15 mouse cellular contexts compared by ENCODE assay signal in the genomic region with DNA sequence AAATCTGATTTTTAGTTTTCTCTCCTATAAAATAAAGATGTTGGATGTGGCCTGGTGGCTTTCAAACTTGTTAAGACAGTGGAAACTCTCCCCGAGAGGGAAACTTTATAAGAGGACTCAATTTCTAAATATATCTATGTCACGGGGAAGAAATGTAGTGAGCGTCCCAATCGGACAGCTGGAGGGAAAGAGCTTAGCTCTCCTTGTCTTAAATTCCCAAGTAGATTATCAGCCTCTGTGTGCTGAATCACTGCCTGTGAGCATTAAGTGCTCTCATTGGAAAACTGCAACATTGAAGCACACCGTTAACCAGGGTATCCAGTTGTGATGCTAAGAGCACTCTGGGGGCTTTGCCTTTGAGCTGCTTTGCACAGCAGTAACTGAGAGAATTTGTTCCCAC. TPM values are rescaled to one million over a fixed set of nuclear protein-coding genes. Genes with fewer than 3 reads are reported as not detected.
DNase-seq lines count a peak whose midpoint lies in the region; ATAC-seq and TF ChIP-seq lines count a peak whose summit lies in the region.
"Had no signal": no experiment of that assay in that cellular context is flagged by ENCODE, and none has a peak within 500 bp of the region (broad histone marks: within the 10 kb centered on the region; RNA-seq: fewer than 3 reads in every experiment).

No protein-coding gene starts in this region.

- WGBS in hindbrain, embryonic 15.5 days = 66% methylated on average over 5 of the region's 5 CpGs
- 86% methylated on average over 5 of the region's 5 CpGs for WGBS in hindbrain, embryonic 10.5 days
- WGBS in embryonic facial prominence, embryonic 14.5 days = 41% methylated on average over 5 of the region's 5 CpGs
- WGBS in olfactory bulb, adult 2 months = 31% methylated on average over 5 of the region's 5 CpGs

- TF ChIP-seq POLR2A in olfactory bulb, adult 2 months (IDR thresholded peaks at IDR 0.05; ENCODE audit: insufficient read depth, low read depth, low read length) = no peak

- no peaks in the 10 kb centered on the region for H3K9me3 ChIP-seq in hindbrain, embryonic 15.5 days
- H3K9me3 ChIP-seq in hindbrain, embryonic 10.5 days = no peaks in the 10 kb centered on the region
- no peaks in the 10 kb centered on the region for H3K9me3 ChIP-seq in embryonic facial prominence, embryonic 14.5 days (ENCODE audit: control insufficient read depth, low read length)
- H3K9me3 ChIP-seq: embryonic facial prominence, embryonic 12.5 days; midbrain, embryonic 15.5 days; neural tube, embryonic 12.5 days had no signal

- H3K9ac ChIP-seq in hindbrain, embryonic 15.5 days = no peak overlapping the region
- no peak overlapping the region for H3K9ac ChIP-seq in embryonic facial prominence, embryonic 14.5 days (ENCODE audit: low read depth, low read length)
- H3K9ac ChIP-seq: embryonic facial prominence, embryonic 12.5 days; midbrain, embryonic 15.5 days; neural tube, embryonic 12.5 days had no signal

- no peak for TF ChIP-seq CTCF in olfactory bulb, adult 2 months (IDR thresholded peaks at IDR 0.05; ENCODE audit: insufficient read depth, low read depth, low read length)

- H3K27ac ChIP-seq in hindbrain, embryonic 15.5 days (replicated peaks) = peak overlapping the region; percentile 54; the same call in 1 of the 2 replicates
- no peak overlapping the region for H3K27ac ChIP-seq in hindbrain, embryonic 10.5 days
- H3K27ac ChIP-seq in embryonic facial prominence, embryonic 14.5 days (replicated peaks; ENCODE audit: low read depth, low read length) = peak overlapping the region; percentile 71
- H3K27ac ChIP-seq in olfactory bulb, adult 2 months (ENCODE audit: insufficient read depth, low read depth, low read length) = peak overlapping the region; percentile 65; the same call in 1 of the 2 replicates
- H3K27ac ChIP-seq: embryonic facial prominence, embryonic 12.5 days; midbrain, embryonic 15.5 days; neural tube, embryonic 12.5 days had no signal

- ATAC-seq in hindbrain, embryonic 15.5 days (ENCODE audit: low FRiP score, low read depth) = no peak
- ATAC-seq in embryonic facial prominence, embryonic 14.5 days (ENCODE audit: low read depth) = peak; percentile 16; the same call in 1 of the 2 replicates
- ATAC-seq: midbrain, embryonic 15.5 days had no signal

- DNase-seq in gastrocnemius, adult 18-20 months (ENCODE audit: low spot score) = peak; percentile 16
- DNase-seq in gastrocnemius, postnatal 36 days = no peak
- no peak for DNase-seq in hindbrain, embryonic 10.5 days (ENCODE audit: low spot score)
- peak; percentile 67 for DNase-seq in embryonic facial prominence, embryonic 14.5 days (ENCODE audit: low spot score)
- DNase-seq in left cerebral cortex, postnatal 36 days (ENCODE audit: low spot score in 2 of 2) = no peak
- DNase-seq in adrenal gland, postnatal 36 days = no peak
- DNase-seq: adrenal gland, postnatal 10 days; kidney, postnatal 25 days; lung, postnatal 4 days; thymus, adult 2 months had no signal

- intact Hi-C loops in gastrocnemius, postnatal 36 days (cut with DNase I) = no loop called here
- intact Hi-C loops in left cerebral cortex, postnatal 36 days (cut with DNase I) = no loop called here

- peaks cover 43% of the 10 kb centered on the region for H3K4me1 ChIP-seq in hindbrain, embryonic 15.5 days (replicated peaks)
- peaks cover 61% of the 10 kb centered on the region for H3K4me1 ChIP-seq in hindbrain, embryonic 10.5 days (replicated peaks)
- peaks cover 25% of the 10 kb centered on the region for H3K4me1 ChIP-seq in embryonic facial prominence, embryonic 14.5 days (ENCODE audit: control insufficient read depth, insufficient read depth, low read length)
- peaks cover 40% of the 10 kb centered on the region for H3K4me1 ChIP-seq in olfactory bulb, adult 2 months (ENCODE audit: control insufficient read depth, insufficient read depth, low read length)

- H3K4me3 ChIP-seq in hindbrain, embryonic 15.5 days = no peak overlapping the region
- H3K4me3 ChIP-seq in hindbrain, embryonic 10.5 days = no peak overlapping the region
- no peak overlapping the region for H3K4me3 ChIP-seq in embryonic facial prominence, embryonic 14.5 days (ENCODE audit: low read depth, low read length)
- H3K4me3 ChIP-seq in olfactory bulb, adult 2 months (ENCODE audit: insufficient read depth, low read depth, low read length) = no peak overlapping the region
- H3K4me3 ChIP-seq: embryonic facial prominence, embryonic 12.5 days; midbrain, embryonic 15.5 days; neural tube, embryonic 12.5 days had no signal

- H3K27me3 ChIP-seq in hindbrain, embryonic 15.5 days = no peaks in the 10 kb centered on the region
- no peaks in the 10 kb centered on the region for H3K27me3 ChIP-seq in hindbrain, embryonic 10.5 days (ENCODE audit: insufficient read depth, poor library complexity, severe bottlenecking)
- H3K27me3 ChIP-seq in embryonic facial prominence, embryonic 14.5 days (replicated peaks; ENCODE audit: control insufficient read depth, insufficient read depth, low read length) = no peaks in the 10 kb centered on the region
- H3K27me3 ChIP-seq: embryonic facial prominence, embryonic 12.5 days; midbrain, embryonic 15.5 days; neural tube, embryonic 12.5 days had no signal

- no peaks in the 10 kb centered on the region for H3K36me3 ChIP-seq in hindbrain, embryonic 15.5 days
- no peaks in the 10 kb centered on the region for H3K36me3 ChIP-seq in hindbrain, embryonic 10.5 days
- H3K36me3 ChIP-seq in embryonic facial prominence, embryonic 14.5 days (ENCODE audit: control insufficient read depth, insufficient read depth, low read length) = no peaks in the 10 kb centered on the region
- H3K36me3 ChIP-seq: embryonic facial prominence, embryonic 12.5 days; midbrain, embryonic 15.5 days; neural tube, embryonic 12.5 days had no signal

- no peak overlapping the region for H3K4me2 ChIP-seq in hindbrain, embryonic 15.5 days
- no peak overlapping the region; the same call in 1 of the 2 replicates for H3K4me2 ChIP-seq in embryonic facial prominence, embryonic 14.5 days (ENCODE audit: low read depth, low read length)
- H3K4me2 ChIP-seq: embryonic facial prominence, embryonic 12.5 days; midbrain, embryonic 15.5 days; neural tube, embryonic 12.5 days had no signal

RNA-seq across cellular contexts. Expression of a gene that starts 30.8 kb away (rescaled TPM):
- total RNA-seq in gastrocnemius, adult 18-20 months (2021) = 1 to 10 TPM; 3.4 to 5.0 TPM
- 1 to 10 TPM; 7.3 to 8.6 TPM for total RNA-seq in gastrocnemius, postnatal 36 days (2021)
- 35.0 and 38.0 TPM in 2 replicates for polyA plus RNA-seq in hindbrain, embryonic 15.5 days (2015; fragmentation: Nextera tagmentation; extraction: Ambion mirVana)
- 21.1 and 27.4 TPM in 2 replicates for polyA plus RNA-seq in hindbrain, embryonic 10.5 days (2016; fragmentation: Nextera tagmentation; extraction: Ambion mirVana)
- polyA plus RNA-seq in embryonic facial prominence, embryonic 14.5 days (2014; fragmentation: Nextera tagmentation; extraction: Ambion mirVana) = 11.0 and 12.3 TPM in 2 replicates
- not detected in 2 replicates for polyA plus RNA-seq in olfactory bulb, adult 2 months (2012; ENCODE audit: insufficient read depth, insufficient read length, low replicate concordance, missing spikeins)
- 10 to 100 TPM; 38.9 to 43.5 TPM for total RNA-seq in left cerebral cortex, postnatal 36 days (2021)
- 1 to 10 TPM; 3.9 to 6.9 TPM for total RNA-seq in adrenal gland, postnatal 36 days (2021)

Comparison
In these comparisons a context has a peak if more than half of its experiments do, and no peak if none do; other contexts are left out.
1. DNase-seq: peak in gastrocnemius, adult 18-20 months (single experiment) and embryonic facial prominence, embryonic 14.5 days (single experiment); none in gastrocnemius, postnatal 36 days (0 of 2), hindbrain, embryonic 10.5 days (single experiment), left cerebral cortex, postnatal 36 days (0 of 2) and adrenal gland, postnatal 36 days (0 of 2).
2. RNA of a gene that starts 30.8 kb away (total RNA-seq): 38.9 to 43.5 TPM in left cerebral cortex, postnatal 36 days; 7.3 to 8.6 TPM in gastrocnemius, postnatal 36 days, 3.9 to 6.9 TPM in adrenal gland, postnatal 36 days and 3.4 to 5.0 TPM in gastrocnemius, adult 18-20 months; every median in the first group is over 4 times any median in the second.